Mouse (Mus musculus) embryonic fibroblast, embryonic 13.5 days (primary cell): ENCODE data around the gene Trmt10c. TPM values are rescaled to one million over a fixed set of nuclear protein-coding genes. Genes with fewer than 3 reads are reported as not detected.

Experiments
- H3K27ac ChIP-seq: 2 replicates; pipeline ENCODE4 v1.5.1; 2012; ENCODE audit warnings: low read length, control low read depth, inconsistent platforms; ENCODE audit not compliant: insufficient read depth
- H3K4me1 ChIP-seq: 2 replicates; pipeline ENCODE4 v1.6.1; 2011; ENCODE audit warnings: low read length; ENCODE audit not compliant: control insufficient read depth, insufficient read depth
- H3K4me3 ChIP-seq: 2 replicates; pipeline ENCODE4 v1.5.1; 2011; ENCODE audit warnings: mild to moderate bottlenecking, control low read depth, low read length; ENCODE audit not compliant: insufficient read depth
- CTCF ChIP-seq: IDR thresholded peaks from 2 replicates; pipeline ENCODE4 v1.5.1; 2011; ENCODE audit warnings: mild to moderate bottlenecking, control low read depth, low read length, moderate library complexity, borderline replicate concordance; ENCODE audit not compliant: insufficient read depth
- POLR2A ChIP-seq: IDR thresholded peaks from 2 replicates; pipeline ENCODE4 v1.6.1; 2011; ENCODE audit warnings: low read depth, mild to moderate bottlenecking, control low read depth, low read length, moderate library complexity
- polyA plus RNA-seq: library from polyadenylated mRNA; stranded (reverse); fragments of >200 nt; gene quantifications from 2 replicates; pipeline ENCODE4 v1.2.4, GENCODE M21; 2011; ENCODE audit warnings: low read depth; ENCODE audit not compliant: missing spikeins, insufficient read length

Gene Trmt10c
- polyA plus RNA-seq, 1 experiment: 13.6 TPM

DNA sequence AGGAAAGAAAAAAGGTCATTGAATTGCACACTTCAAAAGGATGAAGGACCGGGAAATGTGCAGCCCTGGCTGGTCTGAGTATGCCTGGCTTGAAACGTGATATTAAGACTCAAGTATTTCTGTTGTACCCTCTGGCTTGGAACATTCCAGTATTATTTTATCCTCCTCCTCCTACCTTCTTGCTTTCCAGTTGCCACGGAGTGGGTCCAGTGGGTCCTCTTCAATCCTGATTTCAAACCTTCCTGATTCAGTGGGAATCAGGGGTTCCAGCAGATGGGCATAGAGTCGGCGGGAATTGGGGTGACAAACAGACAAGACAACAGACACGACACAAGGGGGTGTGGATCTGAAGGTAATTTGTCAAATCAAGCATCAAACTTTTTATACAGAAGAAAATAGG lies 34.9 kb upstream of the Trmt10c start:
- Histone ChIP-seq H3K4me1 (no peaks in the 10 kb centered on the region), H3K4me3 (no peak overlapping the region)
- TF ChIP-seq CTCF: no peak
- no peak for TF ChIP-seq POLR2A

DNA sequence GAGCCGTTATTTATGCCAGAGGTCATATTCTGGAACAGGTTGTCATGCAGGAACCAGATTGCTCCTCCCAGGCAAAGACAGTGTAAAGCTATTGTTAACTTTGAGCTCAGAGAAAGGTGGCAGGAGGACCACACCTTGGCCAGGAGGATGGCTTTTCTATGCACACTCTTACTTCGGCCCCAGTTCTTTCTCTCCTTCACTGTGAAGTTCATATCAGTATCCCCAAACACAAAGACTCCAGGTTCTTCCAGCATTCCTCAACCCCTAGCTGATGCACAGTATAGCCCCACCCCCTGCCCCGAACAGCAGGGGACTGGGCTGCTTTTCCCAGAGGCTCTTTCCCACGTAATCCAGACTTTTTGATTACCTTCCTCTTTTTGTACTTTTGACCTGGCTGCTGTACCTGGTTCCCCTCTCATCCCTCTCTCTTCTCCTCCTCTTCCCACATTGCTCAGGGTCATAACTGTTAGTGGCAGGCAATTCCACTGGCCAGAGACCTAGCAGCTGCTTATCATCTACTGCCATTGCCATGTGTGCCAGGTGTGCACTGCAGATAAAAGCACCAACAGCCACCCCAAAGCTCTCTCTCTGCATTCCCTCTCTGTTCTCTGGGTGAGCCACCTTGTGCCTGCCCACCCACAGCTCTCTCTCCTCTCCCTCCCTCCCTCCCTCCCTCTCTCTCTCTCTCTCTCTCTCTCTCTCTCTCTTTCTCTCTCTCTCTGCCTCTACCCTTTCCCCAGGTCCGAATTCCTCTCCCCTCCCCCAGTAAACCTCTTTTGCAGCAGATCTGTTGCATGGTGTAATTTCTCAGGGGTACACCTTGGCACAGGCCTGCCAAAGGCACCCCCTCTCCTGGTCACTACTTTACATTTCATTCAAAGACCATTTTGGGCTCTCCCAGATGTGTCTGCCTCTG lies 34.0 kb upstream of the Trmt10c start:
- Histone ChIP-seq H3K27ac (no peak overlapping the region), H3K4me1 (no peaks in the 10 kb centered on the region), H3K4me3 (no peak overlapping the region)
- TF ChIP-seq POLR2A (no peak), CTCF (no peak)

More for the DNA sequence above, 34.9 kb upstream of the Trmt10c start:
- H3K27ac ChIP-seq: no peak overlapping the region

DNA sequence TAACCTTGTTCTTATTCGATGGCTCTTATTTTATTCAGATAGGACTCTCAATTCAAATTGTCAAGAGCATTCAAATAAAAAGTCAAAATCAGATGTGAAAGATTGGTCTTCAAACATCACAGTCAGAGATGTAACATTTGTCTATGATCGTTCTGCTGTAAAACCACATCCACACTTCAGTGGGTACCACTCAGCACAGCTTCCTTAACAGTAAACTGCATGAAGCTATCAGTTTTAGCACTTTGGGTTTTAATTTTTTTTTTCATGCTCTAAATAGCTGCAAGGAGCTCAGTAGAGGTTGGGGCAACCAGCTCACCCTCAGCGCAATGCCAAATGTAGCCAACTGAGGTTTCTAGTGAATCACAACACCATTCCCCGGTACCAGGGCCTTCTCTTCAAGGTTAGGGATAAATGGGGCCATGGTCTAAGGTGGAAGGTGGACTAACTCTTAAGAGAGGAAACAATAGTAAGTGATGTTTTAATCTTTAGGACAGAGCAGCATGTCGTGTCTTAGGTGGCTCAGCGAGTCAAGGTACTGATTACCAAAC lies 31.0 kb upstream of the Trmt10c start:
- Histone ChIP-seq H3K4me3 (no peak overlapping the region), H3K4me1 (0 out of 2 replicates have a peak, but pooled peaks cover 2% of the 10 kb centered on the region), H3K27ac (no peak overlapping the region)
- no peak for TF ChIP-seq CTCF
- no peak for TF ChIP-seq POLR2A

DNA sequence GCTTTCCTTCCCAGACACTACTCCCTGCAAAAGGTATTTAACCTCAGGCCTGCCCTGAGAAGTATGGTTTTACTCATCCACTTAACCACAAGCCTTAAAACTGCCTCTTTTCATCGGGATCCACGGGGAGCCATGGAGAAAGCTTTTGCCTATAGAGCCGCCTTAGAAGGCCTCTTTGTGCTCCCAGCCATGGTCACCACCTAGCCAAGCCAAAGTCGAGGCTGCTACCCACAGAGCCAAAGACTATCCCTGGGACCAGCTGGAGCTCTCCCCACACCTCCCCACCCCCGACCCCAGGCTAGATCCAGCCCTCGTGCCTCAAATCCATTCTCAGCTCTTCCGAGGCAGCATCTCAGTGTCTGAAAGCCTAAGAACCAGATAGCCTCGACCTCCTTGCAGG lies 28.5 kb upstream of the Trmt10c start:
- TF ChIP-seq POLR2A (no peak), CTCF (no peak)
- no peak overlapping the region for H3K4me3 ChIP-seq
- H3K27ac ChIP-seq: no peak overlapping the region
- 0 out of 2 replicates have a peak, but pooled peaks cover 2% of the 10 kb centered on the region for H3K4me1 ChIP-seq

DNA sequence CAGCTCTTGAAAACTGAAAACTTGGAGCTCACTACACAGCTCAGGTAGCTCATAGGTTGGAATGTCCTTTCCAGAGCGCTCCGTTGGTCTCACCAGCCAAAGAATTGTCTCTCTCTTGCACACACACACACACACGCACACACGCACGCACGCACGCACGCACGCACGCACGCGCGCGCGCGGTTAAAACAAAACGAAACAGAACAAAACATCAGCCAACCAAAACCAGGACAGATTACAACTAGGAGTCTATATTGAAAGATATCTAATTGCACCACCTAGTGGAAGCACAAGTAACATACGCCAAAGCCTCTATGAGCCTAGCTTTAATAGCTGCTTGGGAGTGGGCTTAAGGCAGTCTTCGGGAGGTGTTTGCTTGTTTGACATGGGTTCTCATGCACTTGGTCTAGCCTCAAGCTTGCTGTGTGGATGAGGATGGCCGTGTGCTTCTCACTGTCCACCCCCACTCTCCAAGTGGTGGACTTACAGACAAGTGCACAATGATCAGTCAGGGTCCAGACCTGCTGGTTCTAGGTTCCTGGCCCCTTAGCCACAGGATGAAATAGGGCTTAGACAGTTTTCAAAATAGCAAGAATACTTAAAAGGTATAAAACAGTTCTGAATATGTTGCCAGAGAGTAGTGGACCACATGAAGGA lies 26.8 kb upstream of the Trmt10c start:
- 0 out of 2 replicates have a peak, but pooled peaks cover 2% of the 10 kb centered on the region for H3K4me1 ChIP-seq
- H3K27ac ChIP-seq: no peak overlapping the region
- peak overlapping the region; percentile 51 for H3K4me3 ChIP-seq
- peak; percentile 55 for TF ChIP-seq POLR2A
- no peak for TF ChIP-seq CTCF

DNA sequence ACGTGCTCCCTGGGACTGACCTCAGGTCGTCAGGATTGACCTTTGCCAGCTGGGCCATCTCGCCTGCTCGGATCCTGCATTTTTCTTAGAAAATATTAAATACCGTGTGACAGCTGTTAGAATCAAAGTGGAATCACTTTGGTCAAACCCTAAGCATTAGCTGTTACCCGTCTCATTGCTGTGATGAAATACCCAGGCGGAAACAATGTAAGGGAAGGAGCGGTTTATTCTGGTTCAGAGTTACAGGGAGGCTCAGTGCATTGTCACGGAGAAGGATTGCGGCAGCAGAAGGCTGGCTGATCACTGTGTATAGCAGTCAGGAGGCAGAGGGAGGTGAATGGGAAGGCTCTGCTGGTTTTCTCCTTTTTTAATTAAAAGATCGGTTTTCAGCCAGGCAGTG lies 25.4 kb upstream of the Trmt10c start:
- H3K4me1 ChIP-seq: 0 out of 2 replicates have a peak, but pooled peaks cover 2% of the 10 kb centered on the region
- no peak overlapping the region for H3K4me3 ChIP-seq
- H3K27ac ChIP-seq: no peak overlapping the region
- TF ChIP-seq CTCF (no peak), POLR2A (no peak)

DNA sequence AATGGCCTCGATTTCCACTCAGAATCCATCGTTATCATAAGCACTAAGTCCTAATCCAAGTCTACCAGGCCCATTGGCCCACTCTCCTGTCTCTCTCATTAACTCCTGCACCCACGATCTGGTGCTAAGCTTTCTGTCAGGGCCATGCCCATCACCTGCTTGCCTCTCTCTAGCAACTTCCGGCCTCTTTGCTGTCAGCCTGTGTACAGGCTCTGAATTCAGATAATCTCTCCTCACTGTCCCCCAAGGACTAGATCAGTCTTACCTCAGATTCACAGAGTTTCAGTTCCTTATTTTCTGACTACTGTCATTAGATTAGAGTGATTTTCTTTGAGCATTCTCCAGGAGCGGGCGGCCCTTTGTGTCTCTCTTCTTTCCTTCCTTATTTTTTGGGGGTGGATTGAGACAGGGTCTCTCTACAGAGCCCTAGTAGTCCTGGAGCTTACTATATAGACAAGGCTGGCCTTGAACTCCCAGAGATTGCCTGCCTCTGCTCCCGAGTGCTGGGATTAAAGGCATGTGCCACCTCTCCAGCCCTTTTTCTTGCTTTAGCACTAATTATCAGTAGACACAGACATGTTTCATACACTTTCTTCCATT lies 24.5 kb upstream of the Trmt10c start:
- Histone ChIP-seq H3K4me1 (0 out of 2 replicates have a peak, but pooled peaks cover 2% of the 10 kb centered on the region), H3K27ac (no peak overlapping the region), H3K4me3 (no peak overlapping the region)
- TF ChIP-seq CTCF: no peak
- TF ChIP-seq POLR2A: no peak

DNA sequence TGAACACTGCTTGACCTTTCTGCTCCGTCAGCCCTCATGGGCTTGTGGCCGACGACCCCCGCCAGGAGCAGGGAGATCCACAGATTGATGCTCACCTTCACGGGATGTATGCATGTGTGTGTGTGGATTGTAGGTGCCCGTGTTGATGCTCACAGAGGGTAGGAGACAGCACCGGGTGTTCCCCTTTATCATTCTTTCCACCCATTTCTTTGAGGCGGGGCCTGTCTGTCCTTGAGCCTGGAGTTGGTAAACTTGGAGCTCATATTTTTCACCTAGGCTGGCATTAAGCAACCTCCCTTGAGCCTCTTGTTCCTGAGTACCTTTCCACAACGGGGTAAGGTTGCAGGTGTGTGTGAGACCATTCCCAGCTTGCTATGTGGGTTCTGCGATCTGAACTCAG lies 20.5 kb upstream of the Trmt10c start:
- TF ChIP-seq CTCF: no peak
- TF ChIP-seq POLR2A: no peak
- Histone ChIP-seq H3K4me3 (no peak overlapping the region), H3K4me1 (no peaks in the 10 kb centered on the region), H3K27ac (no peak overlapping the region)

DNA sequence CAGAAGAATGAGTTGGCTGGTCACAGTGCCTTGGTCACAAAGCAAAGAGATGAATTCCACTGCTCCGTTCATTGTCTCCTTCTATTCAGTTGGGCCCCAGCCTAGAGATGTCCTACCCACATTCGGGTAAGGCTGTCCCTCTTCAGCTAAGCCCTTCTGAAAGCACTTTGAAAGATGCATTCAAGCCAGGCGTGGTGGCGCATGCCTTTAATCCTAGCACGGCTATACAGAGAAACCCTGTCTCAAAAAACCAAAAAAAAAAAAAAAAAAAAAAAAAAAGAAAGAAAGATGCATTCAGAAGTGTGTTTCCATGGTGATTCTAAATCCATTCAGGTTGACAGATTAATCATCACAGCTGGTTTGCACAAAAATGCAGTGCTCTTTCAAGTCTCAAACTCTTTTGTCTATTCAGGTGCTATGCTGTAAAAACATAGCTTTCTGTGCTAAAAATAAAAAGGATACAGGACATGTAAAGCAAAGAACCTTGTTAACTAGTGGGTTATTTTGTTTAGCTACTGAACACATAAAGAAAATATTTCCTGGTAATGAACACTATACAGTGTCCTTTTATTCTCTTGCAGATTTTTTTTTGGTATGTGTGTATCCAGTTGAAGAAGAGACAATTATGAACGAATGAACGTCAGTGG lies 19.4 kb upstream of the Trmt10c start:
- Histone ChIP-seq H3K4me3 (no peak overlapping the region), H3K4me1 (no peaks in the 10 kb centered on the region), H3K27ac (no peak overlapping the region)
- no peak for TF ChIP-seq POLR2A
- TF ChIP-seq CTCF: no peak
